Mouse (Mus musculus) CH12.LX (cell line): ENCODE results near the gene Tsc22d4.

Experiments
- CTCF ChIP-seq, 2 experiments: IDR thresholded peaks in 1 of 2; conservative IDR thresholded peaks in 1 of 2; 2 replicates each; pipeline ENCODE4 v1.5.1; 2011 to 2012; ENCODE audit warnings: low read depth in 2 of 2, low read length in 2 of 2, improper control_type of control experiment in 1 of 2, inconsistent platforms in 1 of 2, mild to moderate bottlenecking in 1 of 2, moderate library complexity in 1 of 2
- ELF1 ChIP-seq: IDR thresholded peaks from 2 replicates; pipeline ENCODE4 v1.6.1; 2014; ENCODE audit warnings: low read depth, mild to moderate bottlenecking, inconsistent platforms, low read length, improper control_type of control experiment
- IRF4 ChIP-seq: IDR thresholded peaks from 2 replicates; pipeline ENCODE4 v1.6.1; 2014; ENCODE audit warnings: low read depth, mild to moderate bottlenecking, inconsistent platforms, low read length, improper control_type of control experiment
- KAT2A ChIP-seq: IDR thresholded peaks from 2 replicates; pipeline ENCODE4 v1.6.1; 2012; ENCODE audit warnings: low read length, improper control_type of control experiment, inconsistent platforms; ENCODE audit not compliant: insufficient replicate concordance
- MYC ChIP-seq: IDR thresholded peaks from 2 replicates; pipeline ENCODE4 v1.6.1; 2011; ENCODE audit warnings: low read depth, mild to moderate bottlenecking, improper control_type of control experiment, low read length
- ZC3H11A ChIP-seq: IDR thresholded peaks from 2 replicates; pipeline ENCODE4 v1.6.1; 2012; ENCODE audit warnings: low read depth, mild to moderate bottlenecking, inconsistent platforms, low read length, improper control_type of control experiment

GRCm38 (mm10) chr5:137788171-137788570 is 42.6 kb downstream of the Tsc22d4 start:
- TF ChIP-seq KAT2A: no peak
- no peak for TF ChIP-seq ELF1
- TF ChIP-seq IRF4: no peak
- no peak for TF ChIP-seq ZC3H11A
- TF ChIP-seq MYC: no peak
- no peak for TF ChIP-seq CTCF (conservative IDR thresholded peaks at IDR 0.05 in 1 of 2, IDR thresholded peaks at IDR 0.05 in 1 of 2; ENCODE audit: low read depth in 2 of 2, low read length in 2 of 2)
